In the genomic region with DNA sequence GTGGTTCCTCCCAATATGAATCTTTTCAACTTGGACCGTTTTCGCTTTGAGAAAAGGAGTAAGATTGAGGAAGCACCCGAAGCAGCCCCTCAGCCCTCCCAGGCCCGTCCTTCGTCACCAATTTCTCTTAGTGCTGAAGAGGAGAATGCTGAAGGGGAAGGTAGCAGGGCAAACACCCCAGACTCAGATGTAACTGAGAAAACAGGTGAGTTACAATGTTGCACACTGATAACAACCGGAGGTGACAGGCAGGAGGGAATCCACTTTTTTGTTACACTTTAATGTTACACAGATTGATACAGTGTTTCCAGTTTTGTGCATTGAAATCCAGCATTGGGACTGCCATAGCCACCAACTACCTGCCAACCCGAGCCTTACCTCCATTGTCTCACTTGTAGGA, we compare ENCODE assay signal across 7 mouse cellular contexts. TPM values are rescaled to one million over a fixed set of nuclear protein-coding genes. Genes with fewer than 3 reads are reported as not detected.
DNase-seq lines count a peak whose midpoint lies in the region; ATAC-seq and TF ChIP-seq lines count a peak whose summit lies in the region.

No protein-coding gene starts in this region.

- no peak for TF ChIP-seq CTCF in lung, postnatal 0 days (IDR thresholded peaks at IDR 0.05)
- TF ChIP-seq CTCF in cortical plate, adult 2 months (IDR thresholded peaks at IDR 0.05; ENCODE audit: extremely low read depth, insufficient read depth, low read length), result no peak
- TF ChIP-seq CTCF in midbrain, postnatal 0 days (IDR thresholded peaks at IDR 0.05), result no peak

- peak overlapping the region; percentile 96 for H3K27ac ChIP-seq in lung, postnatal 0 days (ENCODE audit: low read length)
- peak overlapping the region; percentile 75; the same call in 1 of the 2 replicates for H3K27ac ChIP-seq in cortical plate, adult 2 months (ENCODE audit: insufficient read depth, low read length)
- peak overlapping the region; percentile 97 for H3K27ac ChIP-seq in midbrain, postnatal 0 days (ENCODE audit: low read depth, low read length)

- 4% methylated on average over 7 of the region's 7 CpGs for WGBS in lung, postnatal 0 days
- 5% methylated on average over 7 of the region's 7 CpGs for WGBS in midbrain, postnatal 0 days

- H3K4me2 ChIP-seq in lung, postnatal 0 days (replicated peaks; ENCODE audit: low read depth, low read length), result peak overlapping the region; percentile 78
- peak overlapping the region; percentile 57 for H3K4me2 ChIP-seq in midbrain, postnatal 0 days (ENCODE audit: low read depth, low read length, poor library complexity, severe bottlenecking)

- peak overlapping the region; percentile 90 for H3K4me3 ChIP-seq in lung, postnatal 0 days (ENCODE audit: low read depth, low read length)
- peak overlapping the region; percentile 48 for H3K4me3 ChIP-seq in cortical plate, adult 2 months (ENCODE audit: insufficient read depth, low read length)
- peak overlapping the region; percentile 77 for H3K4me3 ChIP-seq in midbrain, postnatal 0 days (ENCODE audit: low read depth, low read length)

- no peak for DNase-seq in lung, postnatal 0 days (ENCODE audit: low spot score)
- no peak for DNase-seq in lung, postnatal 25 days (ENCODE audit: low spot score)
- DNase-seq in induced T-regulatory cell, adult 2 months (ENCODE audit: low read depth), result peak; percentile 51
- DNase-seq in midbrain, postnatal 0 days (ENCODE audit: low spot score), result no peak
- DNase-seq in right cerebral cortex, adult 2 months (ENCODE audit: low spot score in 2 of 2), result no peak
- no peak for DNase-seq in left cerebral cortex, postnatal 10 days (ENCODE audit: extremely low spot score in 1 of 2, low spot score in 2 of 2)

- intact Hi-C loops in left cerebral cortex, postnatal 10 days (cut with DNase I), result no loop called here

- H3K36me3 ChIP-seq in lung, postnatal 0 days (ENCODE audit: insufficient read depth, low read length), result peaks cover 9% of the 10 kb centered on the region; the same call in 1 of the 2 replicates
- peaks cover 17% of the 10 kb centered on the region for H3K36me3 ChIP-seq in midbrain, postnatal 0 days (ENCODE audit: insufficient read depth, low read length)

- ATAC-seq in lung, postnatal 0 days, result peak; percentile 5; the same call in 1 of the 2 replicates
- ATAC-seq in midbrain, postnatal 0 days (ENCODE audit: low FRiP score), result 0 out of 2 replicates have a peak, but pooled peaks have one; percentile 1

- H3K9me3 ChIP-seq in lung, postnatal 0 days (ENCODE audit: low read length), result no peaks in the 10 kb centered on the region
- H3K9me3 ChIP-seq in midbrain, postnatal 0 days (ENCODE audit: low read length), result no peaks in the 10 kb centered on the region

- peak overlapping the region; percentile 91 for H3K9ac ChIP-seq in lung, postnatal 0 days (replicated peaks; ENCODE audit: low read depth)
- peak overlapping the region; percentile 97 for H3K9ac ChIP-seq in midbrain, postnatal 0 days (replicated peaks; ENCODE audit: low read length, poor library complexity, severe bottlenecking)

- TF ChIP-seq EP300 in lung, postnatal 0 days (IDR thresholded peaks at IDR 0.05), result no peak

- H3K4me1 ChIP-seq in lung, postnatal 0 days (ENCODE audit: insufficient read depth, low read depth, low read length), result peaks cover 6% of the 10 kb centered on the region; the same call in 1 of the 2 replicates
- H3K4me1 ChIP-seq in cortical plate, adult 2 months (ENCODE audit: control insufficient read depth, insufficient read depth, low read length), result peaks cover 4% of the 10 kb centered on the region
- H3K4me1 ChIP-seq in midbrain, postnatal 0 days (ENCODE audit: insufficient read depth, low read length), result no peaks in the 10 kb centered on the region; the same call in 1 of the 2 replicates

- H3K27me3 ChIP-seq in lung, postnatal 0 days (replicated peaks; ENCODE audit: insufficient read depth, low read length), result no peaks in the 10 kb centered on the region
- H3K27me3 ChIP-seq in midbrain, postnatal 0 days (ENCODE audit: insufficient read depth, low read length), result no peaks in the 10 kb centered on the region

- TF ChIP-seq POLR2A in cortical plate, adult 2 months (IDR thresholded peaks at IDR 0.05; ENCODE audit: extremely low read depth, insufficient read depth, low read length), result no peak

RNA-seq across cellular contexts. Expression of gene Smarcad1, which starts 0.9 kb away (rescaled TPM):
- polyA plus RNA-seq in lung, postnatal 0 days (2015; fragmentation: Nextera tagmentation; extraction: Ambion mirVana), result 42.2 and 43.5 TPM in 2 replicates
- 21.9 and 22.3 TPM in 2 replicates for polyA plus RNA-seq in cortical plate, adult 2 months (2012; rRNA removed)
- 47.8 and 60.3 TPM in 2 replicates for total RNA-seq in midbrain, postnatal 0 days (2014; rRNA removed)
- 28.7 and 39.2 TPM in 2 replicates for polyA plus RNA-seq in midbrain, postnatal 0 days (2015; fragmentation: Nextera tagmentation; extraction: Ambion mirVana)
- total RNA-seq in left cerebral cortex, postnatal 10 days (2021), result 10 to 100 TPM; 43.6 to 45.1 TPM
